Mouse (Mus musculus) mouse trophoblast stem cell (cell line): ENCODE data around the gene Pde11a.

Source experiments
- in situ Hi-C, 2 experiments: fragments of 300-500 bp; cut with MseI, MboI; formaldehyde crosslinking; loops; 2 replicates in 1 of 2; 3 replicates in 1 of 2; pipeline ENCODE4 v1.15.1; 2025

Gene Pde11a

GRCm38 (mm10) chr2:76215219-76215618, 123.4 kb downstream of the Pde11a start:
- in situ Hi-C loops: no loop called here

- in situ Hi-C loops: no loop called here
Observed at GRCm38 (mm10) chr2:76185126-76185525, 153.4 kb downstream of the Pde11a start.

- in situ Hi-C loops: no loop called here
Observed at GRCm38 (mm10) chr2:76162822-76163221, 175.8 kb downstream of the Pde11a start.

GRCm38 (mm10) chr2:76158973-76159372, 179.6 kb downstream of the Pde11a start:
- in situ Hi-C loops: no loop called here

- in situ Hi-C loops: no loop called here
Observed at GRCm38 (mm10) chr2:76141136-76141535, 197.4 kb downstream of the Pde11a start.

GRCm38 (mm10) chr2:76132983-76133382, 205.6 kb downstream of the Pde11a start:
- in situ Hi-C loops: no loop called here

GRCm38 (mm10) chr2:76129933-76130627, 208.5 kb downstream of the Pde11a start:
- in situ Hi-C loops: no loop called here

- in situ Hi-C loops: no loop called here
Observed at GRCm38 (mm10) chr2:76129058-76129437, 209.5 kb downstream of the Pde11a start.

- in situ Hi-C loops: no loop called here
Observed at GRCm38 (mm10) chr2:76128105-76129057, 210.2 kb downstream of the Pde11a start.

GRCm38 (mm10) chr2:76126651-76127050, 211.9 kb downstream of the Pde11a start:
- in situ Hi-C loops: no loop called here

GRCm38 (mm10) chr2:76124821-76125220, 213.8 kb downstream of the Pde11a start:
- in situ Hi-C loops: no loop called here

GRCm38 (mm10) chr2:76122167-76122566, 216.4 kb downstream of the Pde11a start:
- in situ Hi-C loops: no loop called here

- in situ Hi-C loops: no loop called here
Observed at GRCm38 (mm10) chr2:76119848-76120247, 218.7 kb downstream of the Pde11a start.

GRCm38 (mm10) chr2:76118491-76118890, 220.1 kb downstream of the Pde11a start:
- in situ Hi-C loops: no loop called here

GRCm38 (mm10) chr2:76117219-76117618, 221.4 kb downstream of the Pde11a start:
- in situ Hi-C loops: no loop called here

- in situ Hi-C loops: no loop called here
Observed at GRCm38 (mm10) chr2:76115696-76116095, 222.9 kb downstream of the Pde11a start.

GRCm38 (mm10) chr2:76114734-76115133, 223.8 kb downstream of the Pde11a start:
- in situ Hi-C loops: no loop called here

GRCm38 (mm10) chr2:76109653-76110052, 228.9 kb downstream of the Pde11a start:
- in situ Hi-C loops: no loop called here

- in situ Hi-C loops: no loop called here
Observed at GRCm38 (mm10) chr2:76101889-76102602, 236.5 kb downstream of the Pde11a start.

- in situ Hi-C loops: no loop called here
Observed at GRCm38 (mm10) chr2:76100597-76100996, 238.0 kb downstream of the Pde11a start.

- in situ Hi-C loops: no loop called here
Observed at GRCm38 (mm10) chr2:76099726-76100347, 238.7 kb downstream of the Pde11a start.

- in situ Hi-C loops: no loop called here
Observed at GRCm38 (mm10) chr2:76098381-76098780, 240.2 kb downstream of the Pde11a start.
